Mouse (Mus musculus): Measurements from ENCODE around the gene Chrnb2.

GRCm38 (mm10) chr3:89703596-89703995, 60.8 kb downstream of the Chrnb2 start:
- TF ChIP-seq CTCF (IDR thresholded peaks at IDR 0.05; ENCODE audit: insufficient read depth, low read length) (no peak), POLR2A (IDR thresholded peaks at IDR 0.05; ENCODE audit: borderline replicate concordance, extremely low read depth, low read depth, low read length) (no peak)

Measured in lung, adult 2 months (tissue).